Mouse (Mus musculus): Measurements from ENCODE around the gene Creb3. TPM values are rescaled to one million over a fixed set of nuclear protein-coding genes. Genes with fewer than 3 reads are reported as not detected.

Gene Creb3
- polyA plus RNA-seq, 1 experiment from 2014 or later: 23.6 TPM

GRCm38 (mm10) chr4:43577237-43577881 is 15.2 kb downstream of the Creb3 start:
- Histone ChIP-seq H3K4me2 (ENCODE audit: low read depth, low read length) (peak overlapping the region; percentile 94), H3K9ac (ENCODE audit: low read depth, low read length) (peak overlapping the region; percentile 85), H3K36me3 (ENCODE audit: control insufficient read depth, insufficient read depth) (peaks cover 31% of the 10 kb centered on the region), H3K27ac (ENCODE audit: low read length) (peak overlapping the region; percentile 92), H3K27me3 (ENCODE audit: control insufficient read depth, insufficient read depth, low read depth, low read length) (no peaks in the 10 kb centered on the region), H3K4me3 (ENCODE audit: low read depth, low read length) (peak overlapping the region; percentile 91), H3K4me1 (ENCODE audit: control insufficient read depth, low read depth, low read length) (peaks cover 39% of the 10 kb centered on the region), H3K9me3 (replicated peaks; ENCODE audit: control insufficient read depth, low read length) (no peaks in the 10 kb centered on the region)
- 27% methylated on average over 8 of the region's 8 CpGs for WGBS (ENCODE audit: insufficient replicate concordance)
- ATAC-seq (ENCODE audit: low read depth): no peak

DNA sequence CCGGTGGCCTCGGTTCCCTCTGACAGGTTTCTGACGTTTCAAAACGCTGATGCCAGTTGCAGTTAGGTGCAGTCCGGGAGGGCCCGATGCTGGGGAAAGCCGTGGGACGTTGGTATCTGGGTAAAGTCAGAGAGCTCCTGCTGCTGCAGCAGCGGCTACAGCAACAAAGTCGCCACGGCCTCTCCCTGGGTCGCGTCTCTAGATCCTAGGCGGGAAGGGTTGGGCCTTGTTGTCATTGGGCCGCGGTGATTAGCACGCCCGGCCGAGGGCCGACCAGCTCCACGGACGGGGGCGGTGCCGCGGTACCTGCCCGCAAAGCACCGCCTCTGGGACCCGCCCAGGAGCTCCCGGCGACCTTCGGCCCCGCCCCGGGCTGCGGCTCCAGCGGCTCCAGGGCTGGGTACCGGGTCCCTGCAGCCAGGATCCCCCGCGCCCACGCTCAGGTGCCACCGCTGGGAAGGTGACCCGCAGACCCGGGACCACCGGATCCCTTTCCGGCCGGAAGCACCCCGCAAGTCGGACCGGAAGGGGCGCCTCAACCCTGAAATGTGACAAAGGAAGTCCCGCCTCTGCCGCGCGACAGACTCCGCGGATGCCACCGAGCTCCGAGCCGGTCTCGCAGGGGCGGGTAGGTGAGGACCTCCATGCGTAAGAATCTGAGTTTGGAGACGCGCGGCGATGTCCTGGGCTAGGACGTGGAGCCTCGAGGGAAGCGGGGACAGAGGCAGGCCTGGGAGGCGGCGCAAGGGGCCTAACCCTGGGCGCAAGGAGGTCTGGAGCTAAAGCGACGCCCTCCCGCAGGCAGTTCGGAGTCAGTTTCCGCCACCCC is 16.5 kb downstream of the Creb3 start, which contains the start of the genes Rgp1 and Gba2:
TSS of gene Rgp1 (plus strand) at position 340 of the 829 bp plus-strand sequence.
TSS of gene Gba2 (minus strand) at position 498 of the 829 bp plus-strand sequence.
- H3K4me2 ChIP-seq (ENCODE audit: low read depth, low read length): peak within 1 kb of the TSS; percentile 94
- H3K4me3 ChIP-seq (ENCODE audit: low read depth, low read length): peak within 1 kb of the TSS; percentile 91
- H3K27ac ChIP-seq (ENCODE audit: low read length): peak within 1 kb of the TSS; percentile 92
- H3K27me3 ChIP-seq (ENCODE audit: control insufficient read depth, insufficient read depth, low read depth, low read length): no peaks in the 10 kb centered on the region
- H3K9me3 ChIP-seq (replicated peaks; ENCODE audit: control insufficient read depth, low read length): no peaks in the 10 kb centered on the region
- peak; percentile 99 for ATAC-seq (ENCODE audit: low read depth)
- H3K36me3 ChIP-seq (ENCODE audit: control insufficient read depth, insufficient read depth): peaks cover 33% of the 10 kb centered on the region
- under 1% methylated on average over 76 of the region's 76 CpGs for WGBS (ENCODE audit: insufficient replicate concordance)
- H3K9ac ChIP-seq (ENCODE audit: low read depth, low read length): peak within 1 kb of the TSS; percentile 85
- peaks cover 39% of the 10 kb centered on the region for H3K4me1 ChIP-seq (ENCODE audit: control insufficient read depth, low read depth, low read length)

DNA sequence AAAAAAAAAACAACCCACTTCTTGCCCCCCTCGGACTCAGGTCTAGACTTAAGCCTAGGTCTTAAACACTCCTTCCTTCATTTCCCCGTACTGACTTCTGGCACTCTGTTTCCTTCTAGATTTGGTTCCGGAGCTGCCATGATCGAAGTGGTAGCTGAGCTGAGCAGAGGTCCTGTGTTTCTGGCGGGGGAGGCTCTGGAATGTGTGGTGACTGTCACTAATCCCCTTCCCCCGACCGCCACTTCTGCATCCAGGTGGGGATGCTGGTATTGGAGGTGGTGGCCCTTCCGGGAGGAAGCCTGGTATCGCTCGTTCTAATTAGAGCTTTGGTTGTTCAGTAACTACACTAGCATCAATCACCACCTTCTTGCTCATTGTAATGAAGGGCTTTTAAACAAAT is 17.1 kb downstream of the Creb3 start:
- H3K27me3 ChIP-seq (ENCODE audit: control insufficient read depth, insufficient read depth, low read depth, low read length): no peaks in the 10 kb centered on the region
- H3K36me3 ChIP-seq (ENCODE audit: control insufficient read depth, insufficient read depth): peaks cover 33% of the 10 kb centered on the region
- WGBS (ENCODE audit: insufficient replicate concordance): 4% methylated on average over 10 of the region's 10 CpGs
- no peaks in the 10 kb centered on the region for H3K9me3 ChIP-seq (replicated peaks; ENCODE audit: control insufficient read depth, low read length)
- no peak for ATAC-seq (ENCODE audit: low read depth)
- H3K4me1 ChIP-seq (ENCODE audit: control insufficient read depth, low read depth, low read length): peaks cover 39% of the 10 kb centered on the region
- H3K4me3 ChIP-seq (ENCODE audit: low read depth, low read length): peak overlapping the region; percentile 91
- peak overlapping the region; percentile 94 for H3K4me2 ChIP-seq (ENCODE audit: low read depth, low read length)
- peak overlapping the region; percentile 85 for H3K9ac ChIP-seq (ENCODE audit: low read depth, low read length)
- peak overlapping the region; percentile 92 for H3K27ac ChIP-seq (ENCODE audit: low read length)

- WGBS (ENCODE audit: insufficient replicate concordance): 71% methylated on average over 6 of the region's 6 CpGs
- Histone ChIP-seq H3K9me3 (replicated peaks; ENCODE audit: control insufficient read depth, low read length) (no peaks in the 10 kb centered on the region), H3K27me3 (ENCODE audit: control insufficient read depth, insufficient read depth, low read depth, low read length) (no peaks in the 10 kb centered on the region), H3K4me2 (ENCODE audit: low read depth, low read length) (peak overlapping the region; percentile 94), H3K4me3 (ENCODE audit: low read depth, low read length) (peak overlapping the region; percentile 91), H3K27ac (ENCODE audit: low read length) (no peak overlapping the region), H3K4me1 (ENCODE audit: control insufficient read depth, low read depth, low read length) (peaks cover 39% of the 10 kb centered on the region), H3K9ac (ENCODE audit: low read depth, low read length) (peak overlapping the region; percentile 85), H3K36me3 (ENCODE audit: control insufficient read depth, insufficient read depth) (peaks cover 33% of the 10 kb centered on the region)
- no peak for ATAC-seq (ENCODE audit: low read depth)
These were observed 17.6 kb downstream of the Creb3 start for GRCm38 (mm10) chr4:43579731-43580130.

DNA sequence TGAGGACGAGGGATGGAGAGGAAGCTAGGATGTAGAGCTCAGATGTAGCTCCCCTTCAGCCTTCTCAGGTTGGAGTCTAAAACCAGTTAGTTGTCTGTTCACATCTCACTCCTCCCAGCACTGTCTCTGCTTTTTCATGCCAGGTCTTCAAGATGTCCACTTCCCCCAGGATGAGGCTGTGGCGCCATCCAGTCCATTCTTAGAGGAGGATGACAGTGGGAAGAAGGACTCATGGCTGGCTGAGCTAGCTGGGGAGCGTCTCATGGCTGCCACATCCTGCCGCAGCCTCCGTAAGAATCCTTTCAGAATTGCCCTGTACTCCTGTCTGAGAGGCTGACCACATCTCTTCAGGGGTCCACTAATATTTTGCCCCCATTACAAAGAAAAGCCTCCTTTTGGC is 18.6 kb downstream of the Creb3 start:
- Histone ChIP-seq H3K27me3 (ENCODE audit: control insufficient read depth, insufficient read depth, low read depth, low read length) (no peaks in the 10 kb centered on the region), H3K9me3 (replicated peaks; ENCODE audit: control insufficient read depth, low read length) (no peaks in the 10 kb centered on the region), H3K4me2 (ENCODE audit: low read depth, low read length) (no peak overlapping the region), H3K27ac (ENCODE audit: low read length) (no peak overlapping the region), H3K4me1 (ENCODE audit: control insufficient read depth, low read depth, low read length) (peaks cover 34% of the 10 kb centered on the region), H3K4me3 (ENCODE audit: low read depth, low read length) (no peak overlapping the region), H3K36me3 (ENCODE audit: control insufficient read depth, insufficient read depth) (peaks cover 33% of the 10 kb centered on the region), H3K9ac (ENCODE audit: low read depth, low read length) (no peak overlapping the region)
- no peak for ATAC-seq (ENCODE audit: low read depth)
- WGBS (ENCODE audit: insufficient replicate concordance): 86% methylated on average over 5 of the region's 5 CpGs

- no peak for ATAC-seq (ENCODE audit: low read depth)
- Histone ChIP-seq H3K4me2 (ENCODE audit: low read depth, low read length) (no peak overlapping the region), H3K4me1 (ENCODE audit: control insufficient read depth, low read depth, low read length) (peaks cover 28% of the 10 kb centered on the region), H3K36me3 (ENCODE audit: control insufficient read depth, insufficient read depth) (peaks cover 33% of the 10 kb centered on the region), H3K27ac (ENCODE audit: low read length) (no peak overlapping the region), H3K9ac (ENCODE audit: low read depth, low read length) (no peak overlapping the region), H3K4me3 (ENCODE audit: low read depth, low read length) (no peak overlapping the region), H3K9me3 (replicated peaks; ENCODE audit: control insufficient read depth, low read length) (no peaks in the 10 kb centered on the region), H3K27me3 (ENCODE audit: control insufficient read depth, insufficient read depth, low read depth, low read length) (no peaks in the 10 kb centered on the region)
- 86% methylated on average over 12 of the region's 12 CpGs for WGBS (ENCODE audit: insufficient replicate concordance)
These were observed 19.2 kb downstream of the Creb3 start for GRCm38 (mm10) chr4:43581381-43581780.

DNA sequence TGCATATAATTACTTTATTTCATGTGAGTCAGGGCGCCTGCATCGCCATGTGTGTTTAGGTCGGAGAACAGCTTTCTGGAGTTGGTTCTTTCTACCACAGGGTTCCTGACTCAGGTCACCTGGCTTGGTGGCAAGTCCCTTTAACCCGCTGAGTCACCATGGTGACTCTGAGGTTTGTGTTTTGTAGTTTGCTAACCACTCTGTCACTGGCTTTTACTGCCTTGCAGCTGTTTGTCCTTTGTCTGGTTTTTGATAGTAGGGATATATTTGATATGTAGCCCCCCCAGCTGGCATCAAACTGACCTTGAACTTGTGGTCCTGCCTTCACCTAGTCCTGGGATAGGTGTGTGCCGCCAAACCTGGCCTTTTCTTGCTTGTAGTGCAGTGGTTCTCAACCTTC is 20.1 kb downstream of the Creb3 start:
- no peaks in the 10 kb centered on the region for H3K27me3 ChIP-seq (ENCODE audit: control insufficient read depth, insufficient read depth, low read depth, low read length)
- H3K9me3 ChIP-seq (replicated peaks; ENCODE audit: control insufficient read depth, low read length): no peaks in the 10 kb centered on the region
- H3K4me1 ChIP-seq (ENCODE audit: control insufficient read depth, low read depth, low read length): peaks cover 19% of the 10 kb centered on the region
- H3K4me2 ChIP-seq (ENCODE audit: low read depth, low read length): no peak overlapping the region
- peaks cover 33% of the 10 kb centered on the region for H3K36me3 ChIP-seq (ENCODE audit: control insufficient read depth, insufficient read depth)
- no peak overlapping the region for H3K9ac ChIP-seq (ENCODE audit: low read depth, low read length)
- ATAC-seq (ENCODE audit: low read depth): no peak
- no peak overlapping the region for H3K4me3 ChIP-seq (ENCODE audit: low read depth, low read length)
- 0 out of 2 replicates have a peak overlapping the region, but pooled peaks have one; percentile 4 for H3K27ac ChIP-seq (ENCODE audit: low read length)
- 66% methylated on average over 5 of the region's 5 CpGs for WGBS (ENCODE audit: insufficient replicate concordance)

GRCm38 (mm10) chr4:43583421-43583820 is 21.3 kb downstream of the Creb3 start:
- Histone ChIP-seq H3K4me3 (ENCODE audit: low read depth, low read length) (no peak overlapping the region), H3K9me3 (replicated peaks; ENCODE audit: control insufficient read depth, low read length) (no peaks in the 10 kb centered on the region), H3K4me1 (ENCODE audit: control insufficient read depth, low read depth, low read length) (peaks cover 23% of the 10 kb centered on the region), H3K27me3 (ENCODE audit: control insufficient read depth, insufficient read depth, low read depth, low read length) (no peaks in the 10 kb centered on the region), H3K4me2 (ENCODE audit: low read depth, low read length) (no peak overlapping the region), H3K9ac (ENCODE audit: low read depth, low read length) (no peak overlapping the region), H3K36me3 (ENCODE audit: control insufficient read depth, insufficient read depth) (peaks cover 33% of the 10 kb centered on the region), H3K27ac (ENCODE audit: low read length) (no peak overlapping the region)
- 73% methylated on average over 7 of the region's 7 CpGs for WGBS (ENCODE audit: insufficient replicate concordance)
- ATAC-seq (ENCODE audit: low read depth): no peak

Data from liver, embryonic 16.5 days (tissue).